Comparison of ENCODE assay signal across 8 mouse cellular contexts in the genomic region with DNA sequence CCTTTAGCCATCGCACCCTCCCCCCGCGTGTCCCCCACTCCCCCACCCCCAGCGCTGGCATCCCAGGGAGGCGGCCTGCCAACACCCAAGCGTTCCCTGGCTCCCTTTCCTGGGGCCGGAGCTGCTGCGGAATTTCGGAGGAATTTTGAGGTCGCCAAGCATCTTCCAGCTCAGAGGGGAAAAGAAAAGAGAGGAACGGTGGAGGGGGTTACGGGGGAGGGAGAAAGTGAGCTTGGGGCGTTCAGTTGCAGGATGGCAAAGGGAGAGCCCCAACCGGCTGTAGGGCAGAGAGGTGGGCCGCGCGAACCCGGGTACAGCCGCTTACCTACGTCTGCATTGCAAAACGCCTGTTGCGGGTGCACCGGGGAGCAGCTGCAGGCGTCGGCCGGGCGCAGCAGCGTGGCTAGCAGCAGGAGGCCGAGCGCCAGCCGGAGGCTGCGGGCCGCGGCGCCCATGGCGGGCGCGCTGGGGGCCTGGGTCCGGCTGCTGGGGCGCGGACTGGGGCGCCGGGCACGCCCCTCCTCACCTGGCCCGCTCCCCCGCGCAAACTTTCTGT. TPM values are rescaled to one million over a fixed set of nuclear protein-coding genes. Genes with fewer than 3 reads are reported as not detected.
DNase-seq lines count a peak whose midpoint lies in the region; ATAC-seq lines count a peak whose summit lies in the region.

No protein-coding gene starts in this region.

- peak overlapping the region; percentile 90 for H3K4me3 ChIP-seq in embryonic facial prominence, embryonic 10.5 days
- H3K4me3 ChIP-seq in heart, embryonic 16.5 days (ENCODE audit: low read length): peak overlapping the region; percentile 88
- peak overlapping the region; percentile 91 for H3K4me3 ChIP-seq in limb, embryonic 15.5 days
- peak overlapping the region; percentile 77 for H3K4me3 ChIP-seq in midbrain, embryonic 16.5 days (ENCODE audit: low read depth, low read length)

- no peaks in the 10 kb centered on the region for H3K27me3 ChIP-seq in embryonic facial prominence, embryonic 10.5 days (replicated peaks; ENCODE audit: low read depth, poor library complexity, severe bottlenecking)
- no peaks in the 10 kb centered on the region for H3K27me3 ChIP-seq in heart, embryonic 16.5 days (ENCODE audit: control insufficient read depth, insufficient read depth, low read length)
- H3K27me3 ChIP-seq in limb, embryonic 15.5 days: no peaks in the 10 kb centered on the region
- no peaks in the 10 kb centered on the region for H3K27me3 ChIP-seq in midbrain, embryonic 16.5 days (ENCODE audit: control insufficient read depth, insufficient read depth, low read depth, low read length)

- H3K9me3 ChIP-seq in embryonic facial prominence, embryonic 10.5 days: no peaks in the 10 kb centered on the region
- no peaks in the 10 kb centered on the region for H3K9me3 ChIP-seq in heart, embryonic 16.5 days (replicated peaks; ENCODE audit: control insufficient read depth, low read length)
- H3K9me3 ChIP-seq in limb, embryonic 15.5 days: no peaks in the 10 kb centered on the region
- no peaks in the 10 kb centered on the region for H3K9me3 ChIP-seq in midbrain, embryonic 16.5 days (replicated peaks; ENCODE audit: control insufficient read depth, low read length, poor library complexity, severe bottlenecking)

- peak overlapping the region; percentile 97 for H3K27ac ChIP-seq in embryonic facial prominence, embryonic 10.5 days (replicated peaks)
- H3K27ac ChIP-seq in heart, embryonic 16.5 days (ENCODE audit: low read length): peak overlapping the region; percentile 88
- H3K27ac ChIP-seq in limb, embryonic 15.5 days: peak overlapping the region; percentile 97
- H3K27ac ChIP-seq in midbrain, embryonic 16.5 days (ENCODE audit: low read length): peak overlapping the region; percentile 90

- H3K36me3 ChIP-seq in embryonic facial prominence, embryonic 10.5 days (replicated peaks): peaks cover 28% of the 10 kb centered on the region
- 0 out of 2 replicates have a peak, but pooled peaks cover 2% of the 10 kb centered on the region for H3K36me3 ChIP-seq in heart, embryonic 16.5 days (ENCODE audit: control insufficient read depth, insufficient read depth)
- H3K36me3 ChIP-seq in limb, embryonic 15.5 days: 0 out of 2 replicates have a peak, but pooled peaks cover 14% of the 10 kb centered on the region
- no peaks in the 10 kb centered on the region for H3K36me3 ChIP-seq in midbrain, embryonic 16.5 days (ENCODE audit: control insufficient read depth, insufficient read depth, low read length)

- under 1% methylated on average over 47 of the region's 47 CpGs for WGBS in embryonic facial prominence, embryonic 10.5 days
- under 1% methylated on average over 44 of the region's 47 CpGs for WGBS in heart, embryonic 16.5 days
- WGBS in limb, embryonic 15.5 days: under 1% methylated on average over 47 of the region's 47 CpGs
- under 1% methylated on average over 42 of the region's 47 CpGs for WGBS in midbrain, embryonic 16.5 days

- peak overlapping the region; percentile 98 for H3K9ac ChIP-seq in heart, embryonic 16.5 days (ENCODE audit: low read length)
- H3K9ac ChIP-seq in limb, embryonic 15.5 days: peak overlapping the region; percentile 91
- peak overlapping the region; percentile 94 for H3K9ac ChIP-seq in midbrain, embryonic 16.5 days (ENCODE audit: low read depth, low read length)

- intact Hi-C loops in left cerebral cortex, postnatal 36 days (cut with DNase I): loop anchor here (5.0 kb wide), 1 partner anchor 37 kb away; no protein-coding TSS in a partner anchor

- H3K4me2 ChIP-seq in heart, embryonic 16.5 days (ENCODE audit: low read depth, low read length): peak overlapping the region; percentile 91
- H3K4me2 ChIP-seq in limb, embryonic 15.5 days: peak overlapping the region; percentile 79
- peak overlapping the region; percentile 87 for H3K4me2 ChIP-seq in midbrain, embryonic 16.5 days (ENCODE audit: low read length)

- peaks cover 47% of the 10 kb centered on the region for H3K4me1 ChIP-seq in embryonic facial prominence, embryonic 10.5 days
- H3K4me1 ChIP-seq in heart, embryonic 16.5 days (ENCODE audit: control insufficient read depth, insufficient read depth, low read length): peaks cover 17% of the 10 kb centered on the region
- H3K4me1 ChIP-seq in limb, embryonic 15.5 days: peaks cover 60% of the 10 kb centered on the region
- peaks cover 20% of the 10 kb centered on the region for H3K4me1 ChIP-seq in midbrain, embryonic 16.5 days (ENCODE audit: control insufficient read depth, insufficient read depth, low read length)

- peak; percentile 43 for ATAC-seq in heart, embryonic 16.5 days (replicated peaks; ENCODE audit: extremely low read depth, insufficient read depth, low FRiP score)
- ATAC-seq in limb, embryonic 15.5 days (ENCODE audit: insufficient number of reproducible peaks, low FRiP score, low TSS enrichment, low read depth): peak; percentile 37; the same call in 1 of the 2 replicates
- peak; percentile 59 for ATAC-seq in midbrain, embryonic 16.5 days

- peak; percentile 42 for DNase-seq in left cerebral cortex, postnatal 36 days (ENCODE audit: low spot score in 2 of 2)
- no peak for DNase-seq in left cerebral cortex, adult 9 months (ENCODE audit: low spot score in 2 of 2)
- DNase-seq in R1 (ENCODE audit: low read depth, low spot score): peak; percentile 33
- DNase-seq in embryonic facial prominence, embryonic 10.5 days (ENCODE audit: low spot score): no peak
- DNase-seq in c-Kit-positive CD71-positive TER-119-positive erythroid progenitor cells, embryonic 14.5 days (ENCODE audit: low spot score): no peak

RNA-seq across cellular contexts. Expression of a gene that starts 0.8 kb away (rescaled TPM):
- 100 to 1,000 TPM; 214 to 247 TPM for total RNA-seq in left cerebral cortex, postnatal 36 days (2021)
- polyA plus RNA-seq in embryonic facial prominence, embryonic 10.5 days (2016; fragmentation: Nextera tagmentation; extraction: Ambion mirVana): 40.0 and 46.9 TPM in 2 replicates
- polyA plus RNA-seq in heart, embryonic 16.5 days (2015; fragmentation: Nextera tagmentation; extraction: Ambion mirVana): 70.6 and 74.5 TPM in 2 replicates
- 140 and 168 TPM in 2 replicates for polyA plus RNA-seq in limb, embryonic 15.5 days (2015; fragmentation: Nextera tagmentation; extraction: Ambion mirVana)
- 83.6 and 98.8 TPM in 2 replicates for polyA plus RNA-seq in midbrain, embryonic 16.5 days (2015; fragmentation: Nextera tagmentation; extraction: Ambion mirVana)

RNA-seq across cellular contexts. Expression of a gene that starts 12.4 kb away (rescaled TPM):
- total RNA-seq in left cerebral cortex, postnatal 36 days (2021): 1 to 10 TPM; 1.3 to 1.8 TPM
- polyA plus RNA-seq in embryonic facial prominence, embryonic 10.5 days (2016; fragmentation: Nextera tagmentation; extraction: Ambion mirVana): 0.13 and 0.56 TPM in 2 replicates
- polyA plus RNA-seq in heart, embryonic 16.5 days (2015; fragmentation: Nextera tagmentation; extraction: Ambion mirVana): 0.28 and 0.36 TPM in 2 replicates
- polyA plus RNA-seq in limb, embryonic 15.5 days (2015; fragmentation: Nextera tagmentation; extraction: Ambion mirVana): 1.2 and 1.5 TPM in 2 replicates
- 0.10 and 0.15 TPM in 2 replicates for polyA plus RNA-seq in midbrain, embryonic 16.5 days (2015; fragmentation: Nextera tagmentation; extraction: Ambion mirVana)

RNA-seq across cellular contexts. Expression of a gene that starts 47.2 kb away (rescaled TPM):
- 10 to 100 TPM; 20.5 to 21.2 TPM for total RNA-seq in left cerebral cortex, postnatal 36 days (2021)
- 0.86 and 0.88 TPM in 2 replicates for polyA plus RNA-seq in embryonic facial prominence, embryonic 10.5 days (2016; fragmentation: Nextera tagmentation; extraction: Ambion mirVana)
- 16.8 and 27.5 TPM in 2 replicates for polyA plus RNA-seq in heart, embryonic 16.5 days (2015; fragmentation: Nextera tagmentation; extraction: Ambion mirVana)
- polyA plus RNA-seq in limb, embryonic 15.5 days (2015; fragmentation: Nextera tagmentation; extraction: Ambion mirVana): 8.0 and 11.5 TPM in 2 replicates
- polyA plus RNA-seq in midbrain, embryonic 16.5 days (2015; fragmentation: Nextera tagmentation; extraction: Ambion mirVana): 3.8 and 4.4 TPM in 2 replicates

Comparison
In these comparisons a context has a peak if more than half of its experiments do, and no peak if none do; other contexts are left out.
1. DNase-seq: peak in left cerebral cortex, postnatal 36 days (2 of 2) and R1 (single experiment); none in left cerebral cortex, adult 9 months (0 of 2), embryonic facial prominence, embryonic 10.5 days (single experiment) and c-Kit-positive CD71-positive TER-119-positive erythroid progenitor cells, embryonic 14.5 days (single experiment).
2. Peak in every context shown above with its lines, with median percentiles within 50 percentile points of each other: H3K27ac ChIP-seq, H3K4me3 ChIP-seq, ATAC-seq, H3K4me2 ChIP-seq and H3K9ac ChIP-seq.